Mouse (Mus musculus): ENCODE measurements around the gene Tns1. TPM values are rescaled to one million over a fixed set of nuclear protein-coding genes. Genes with fewer than 3 reads are reported as not detected.

Tns1 gene
- polyA plus RNA-seq, 1 experiment from 2014 or later: 137 TPM

DNA sequence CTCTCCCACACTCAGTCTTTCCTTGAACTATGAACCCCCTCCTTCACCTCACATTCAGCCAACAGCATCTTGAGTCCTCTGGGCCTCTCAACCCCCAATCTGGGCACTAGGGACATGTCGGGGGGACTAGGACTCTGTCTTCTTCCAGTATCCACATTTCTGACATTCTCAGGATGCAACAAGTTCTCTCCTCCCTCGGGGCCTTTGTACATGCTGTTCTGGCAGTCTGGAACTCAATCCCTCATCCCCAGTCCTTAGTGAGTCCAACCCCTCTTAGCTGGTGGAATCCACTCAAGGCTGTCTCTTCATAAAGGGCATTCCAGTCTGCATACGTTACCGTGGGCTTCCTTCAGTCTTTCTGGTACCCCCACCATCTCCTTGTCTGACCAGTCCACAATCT, 53.5 kb downstream of the Tns1 start:
- H3K9ac ChIP-seq (ENCODE audit: low read length): no peak overlapping the region
- H3K9me3 ChIP-seq (ENCODE audit: control insufficient read depth, low read length): no peaks in the 10 kb centered on the region
- peaks cover 44% of the 10 kb centered on the region for H3K4me1 ChIP-seq (replicated peaks; ENCODE audit: control insufficient read depth, insufficient read depth, low read length)
- no peaks in the 10 kb centered on the region for H3K36me3 ChIP-seq (ENCODE audit: control insufficient read depth, insufficient read depth, low read length)
- no peaks in the 10 kb centered on the region for H3K27me3 ChIP-seq (ENCODE audit: control insufficient read depth, insufficient read depth, low read depth, low read length)
- no peak overlapping the region for H3K4me2 ChIP-seq (ENCODE audit: low read depth, low read length)
- WGBS: 57% methylated on average over 4 of the region's 4 CpGs
- H3K27ac ChIP-seq (ENCODE audit: low read length): no peak overlapping the region; the same call in 1 of the 2 replicates
- no peak overlapping the region for H3K4me3 ChIP-seq (ENCODE audit: low read length)
- ATAC-seq (ENCODE audit: low read depth): no peak

DNA sequence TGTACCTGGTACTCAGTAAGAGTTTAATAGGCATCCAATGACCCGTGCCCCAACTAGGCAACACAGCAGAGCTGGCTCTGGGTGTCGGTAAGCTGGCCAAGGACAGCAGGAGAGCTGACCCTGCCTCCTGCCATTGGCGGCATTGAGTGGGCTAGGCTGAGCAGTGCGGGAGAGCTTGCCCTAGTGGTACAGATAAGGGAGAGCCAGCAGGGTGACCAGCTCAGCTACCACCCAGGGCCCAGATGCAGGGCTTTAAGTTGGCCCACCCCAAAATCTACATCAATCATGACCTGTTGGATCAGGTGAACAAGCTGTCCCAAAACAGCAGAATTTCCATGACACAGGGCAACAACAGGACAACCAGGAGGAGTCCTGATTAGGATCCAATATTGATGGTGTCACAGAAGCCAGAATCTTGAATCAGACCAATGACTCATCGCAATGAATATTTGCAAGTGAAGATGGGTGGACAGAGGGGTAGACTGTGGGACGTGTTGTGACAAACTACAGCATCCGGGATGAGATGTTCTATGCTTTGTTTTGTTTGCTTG, 54.2 kb downstream of the Tns1 start:
- peaks cover 45% of the 10 kb centered on the region for H3K4me1 ChIP-seq (replicated peaks; ENCODE audit: control insufficient read depth, insufficient read depth, low read length)
- WGBS: 68% methylated on average over 7 of the region's 7 CpGs
- H3K9me3 ChIP-seq (ENCODE audit: control insufficient read depth, low read length): no peaks in the 10 kb centered on the region
- no peak overlapping the region for H3K4me2 ChIP-seq (ENCODE audit: low read depth, low read length)
- H3K27ac ChIP-seq (ENCODE audit: low read length): no peak overlapping the region; the same call in 1 of the 2 replicates
- no peak overlapping the region for H3K4me3 ChIP-seq (ENCODE audit: low read length)
- no peaks in the 10 kb centered on the region for H3K36me3 ChIP-seq (ENCODE audit: control insufficient read depth, insufficient read depth, low read length)
- no peak overlapping the region for H3K9ac ChIP-seq (ENCODE audit: low read length)
- no peaks in the 10 kb centered on the region for H3K27me3 ChIP-seq (ENCODE audit: control insufficient read depth, insufficient read depth, low read depth, low read length)
- ATAC-seq (ENCODE audit: low read depth): no peak

DNA sequence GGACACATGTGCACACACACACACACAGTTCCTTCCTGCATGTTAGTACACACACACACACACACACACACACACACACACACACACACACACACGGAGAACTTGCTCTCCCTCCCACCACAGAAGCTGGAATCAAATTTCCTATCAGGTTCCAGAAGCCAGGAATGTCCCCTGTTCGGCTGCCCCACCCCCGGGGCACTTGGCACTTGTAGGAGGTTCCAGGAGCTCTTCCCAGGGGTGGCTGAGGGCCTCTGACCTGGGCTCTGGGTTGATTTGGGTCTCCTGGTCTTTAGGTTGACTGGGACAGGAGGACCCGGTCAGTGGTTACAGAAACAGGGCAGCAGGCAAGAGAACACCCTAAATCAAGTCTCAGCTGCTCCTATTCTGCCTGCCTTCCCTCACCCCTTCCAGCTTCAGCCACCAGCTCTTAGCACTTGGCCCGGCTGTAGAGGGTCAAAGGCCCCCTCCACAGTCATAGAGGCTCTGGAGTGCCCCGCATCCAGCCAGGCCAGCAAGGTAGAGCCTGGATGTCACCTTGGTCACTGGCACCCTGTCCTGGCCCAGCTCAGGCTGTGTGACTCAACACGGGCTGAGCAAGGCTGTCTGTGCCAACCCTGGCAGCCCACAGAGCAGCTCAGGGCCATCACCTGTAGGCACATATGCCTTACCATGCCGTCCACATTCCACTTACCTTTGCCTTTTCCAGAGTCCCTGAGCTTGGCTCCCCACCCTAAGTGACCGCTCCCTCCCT, 55.0 kb downstream of the Tns1 start:
- Histone ChIP-seq H3K4me2 (ENCODE audit: low read depth, low read length) (peak overlapping the region; percentile 97), H3K27me3 (ENCODE audit: control insufficient read depth, insufficient read depth, low read depth, low read length) (no peaks in the 10 kb centered on the region), H3K4me1 (replicated peaks; ENCODE audit: control insufficient read depth, insufficient read depth, low read length) (peaks cover 45% of the 10 kb centered on the region), H3K9ac (ENCODE audit: low read length) (peak overlapping the region; percentile 85), H3K27ac (ENCODE audit: low read length) (peak overlapping the region; percentile 88), H3K4me3 (ENCODE audit: low read length) (peak overlapping the region; percentile 63), H3K9me3 (ENCODE audit: control insufficient read depth, low read length) (no peaks in the 10 kb centered on the region), H3K36me3 (ENCODE audit: control insufficient read depth, insufficient read depth, low read length) (no peaks in the 10 kb centered on the region; the same call in 1 of the 2 replicates)
- WGBS: 33% methylated on average over 9 of the region's 9 CpGs
- peak; percentile 55 for ATAC-seq (ENCODE audit: low read depth)

DNA sequence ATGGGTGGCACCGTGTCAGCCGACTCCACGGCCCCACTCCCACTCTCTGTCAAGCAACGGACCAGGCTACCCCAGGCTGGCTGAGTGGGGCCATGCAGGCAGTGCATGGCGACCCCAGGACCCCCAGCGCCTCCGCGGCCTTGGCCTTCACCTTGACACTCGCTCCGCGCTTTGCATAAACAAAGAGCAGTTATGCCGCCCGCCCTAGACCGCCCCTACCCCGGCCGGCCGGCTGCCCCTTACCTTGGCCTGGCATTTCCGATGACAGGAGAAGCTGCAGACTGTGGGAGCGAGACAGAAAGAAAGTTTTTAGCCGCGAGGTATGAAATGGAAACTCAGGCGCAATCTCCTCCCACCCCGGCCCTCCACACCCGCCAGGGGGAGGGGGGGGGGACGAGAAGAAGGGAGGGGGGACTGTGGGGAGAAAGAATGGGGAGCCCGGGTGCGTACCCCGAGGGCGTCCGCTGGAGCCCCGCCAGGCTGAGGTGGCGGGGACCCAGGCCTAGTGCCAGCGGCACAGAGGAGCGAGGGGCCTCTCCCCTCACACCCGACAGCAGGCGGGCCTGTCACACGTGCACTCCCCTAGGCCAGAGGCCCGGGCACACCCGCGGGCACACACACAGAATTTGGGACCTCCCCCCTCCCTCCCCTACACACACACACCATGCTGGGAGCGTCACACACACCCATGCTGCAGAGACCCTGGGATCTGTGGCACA, 55.7 kb downstream of the Tns1 start:
- Histone ChIP-seq H3K4me3 (ENCODE audit: low read length) (peak overlapping the region; percentile 63), H3K9ac (ENCODE audit: low read length) (peak overlapping the region; percentile 85), H3K9me3 (ENCODE audit: control insufficient read depth, low read length) (no peaks in the 10 kb centered on the region), H3K4me1 (replicated peaks; ENCODE audit: control insufficient read depth, insufficient read depth, low read length) (peaks cover 45% of the 10 kb centered on the region), H3K36me3 (ENCODE audit: control insufficient read depth, insufficient read depth, low read length) (peaks cover 3% of the 10 kb centered on the region; the same call in 1 of the 2 replicates), H3K27me3 (ENCODE audit: control insufficient read depth, insufficient read depth, low read depth, low read length) (no peaks in the 10 kb centered on the region), H3K4me2 (ENCODE audit: low read depth, low read length) (peak overlapping the region; percentile 97), H3K27ac (ENCODE audit: low read length) (peak overlapping the region; percentile 88)
- under 1% methylated on average over 38 of the region's 41 CpGs for WGBS
- ATAC-seq (ENCODE audit: low read depth): peak; percentile 75

DNA sequence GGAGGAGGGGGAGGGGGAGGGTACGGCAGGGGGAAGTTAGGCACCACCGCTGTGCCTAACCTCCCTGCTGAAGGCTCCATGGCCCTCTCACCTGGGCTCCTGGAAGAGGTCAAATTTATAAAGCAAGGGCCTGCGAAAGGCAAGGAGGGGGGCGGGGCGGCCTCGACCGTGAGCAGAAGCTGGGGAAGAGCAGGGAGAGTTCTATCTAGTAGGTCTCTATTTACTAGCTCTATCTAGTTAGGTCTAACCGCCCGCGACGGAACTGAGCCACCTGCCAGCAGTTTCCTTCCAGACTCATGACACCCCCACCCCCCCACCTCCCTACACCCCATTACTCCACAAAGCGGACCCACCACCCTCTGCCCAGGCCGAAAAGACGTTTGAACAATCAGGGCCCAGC, 56.4 kb downstream of the Tns1 start:
- peaks cover 45% of the 10 kb centered on the region for H3K4me1 ChIP-seq (replicated peaks; ENCODE audit: control insufficient read depth, insufficient read depth, low read length)
- H3K4me3 ChIP-seq (ENCODE audit: low read length): peak overlapping the region; percentile 63
- H3K27me3 ChIP-seq (ENCODE audit: control insufficient read depth, insufficient read depth, low read depth, low read length): no peaks in the 10 kb centered on the region
- H3K9me3 ChIP-seq (ENCODE audit: control insufficient read depth, low read length): no peaks in the 10 kb centered on the region
- H3K36me3 ChIP-seq (ENCODE audit: control insufficient read depth, insufficient read depth, low read length): peaks cover 3% of the 10 kb centered on the region; the same call in 1 of the 2 replicates
- ATAC-seq (ENCODE audit: low read depth): no peak
- H3K9ac ChIP-seq (ENCODE audit: low read length): peak overlapping the region; percentile 85
- 16% methylated on average over 14 of the region's 14 CpGs for WGBS
- peak overlapping the region; percentile 88; the same call in 1 of the 2 replicates for H3K27ac ChIP-seq (ENCODE audit: low read length)
- peak overlapping the region; percentile 97 for H3K4me2 ChIP-seq (ENCODE audit: low read depth, low read length)

DNA sequence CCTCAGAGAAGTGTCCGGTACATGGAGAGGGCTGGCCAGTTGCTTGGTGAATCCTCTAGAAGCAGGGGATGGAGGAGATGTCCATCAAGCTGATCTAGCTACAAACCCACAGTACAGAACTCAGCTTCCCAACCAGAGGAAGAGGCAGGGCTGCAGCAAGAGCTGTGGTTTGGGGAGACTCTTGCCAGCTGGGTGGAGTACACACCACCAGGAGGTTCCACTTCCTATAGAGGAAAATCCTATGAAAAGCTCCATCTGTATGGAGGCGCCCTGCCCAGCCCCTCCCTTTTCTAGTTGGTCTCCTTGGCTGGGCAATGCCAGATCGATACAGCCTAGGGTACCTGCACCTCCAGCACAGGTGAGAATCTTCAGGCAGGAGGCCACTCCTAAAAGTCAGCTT, 57.7 kb downstream of the Tns1 start:
- Histone ChIP-seq H3K9ac (ENCODE audit: low read length) (no peak overlapping the region), H3K4me1 (replicated peaks; ENCODE audit: control insufficient read depth, insufficient read depth, low read length) (peaks cover 45% of the 10 kb centered on the region), H3K9me3 (ENCODE audit: control insufficient read depth, low read length) (no peaks in the 10 kb centered on the region), H3K36me3 (ENCODE audit: control insufficient read depth, insufficient read depth, low read length) (peaks cover 3% of the 10 kb centered on the region; the same call in 1 of the 2 replicates), H3K4me2 (ENCODE audit: low read depth, low read length) (no peak overlapping the region), H3K27ac (ENCODE audit: low read length) (no peak overlapping the region), H3K27me3 (ENCODE audit: control insufficient read depth, insufficient read depth, low read depth, low read length) (no peaks in the 10 kb centered on the region), H3K4me3 (ENCODE audit: low read length) (no peak overlapping the region)
- no peak for ATAC-seq (ENCODE audit: low read depth)
- 80% methylated on average over 3 of the region's 3 CpGs for WGBS

DNA sequence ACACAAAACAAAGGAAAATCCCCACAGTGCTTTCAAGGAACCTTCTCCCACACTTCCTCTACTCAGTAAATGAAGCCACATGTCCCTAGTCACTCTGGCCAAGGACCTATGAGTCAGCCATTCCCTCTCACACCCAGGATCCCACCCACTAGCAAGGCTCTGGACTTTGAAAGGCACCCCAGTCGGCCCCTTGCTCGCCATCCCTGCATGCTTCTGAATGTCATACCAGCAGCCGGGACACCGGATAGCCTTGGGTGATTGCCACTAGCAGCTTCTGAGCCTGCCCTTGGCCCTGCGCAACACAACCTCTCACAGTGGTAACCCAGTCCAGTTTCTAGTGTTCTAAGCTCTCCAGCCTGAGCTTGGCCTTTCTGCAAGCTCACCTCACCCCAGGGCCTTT, 58.2 kb downstream of the Tns1 start:
- Histone ChIP-seq H3K9ac (ENCODE audit: low read length) (no peak overlapping the region), H3K27me3 (ENCODE audit: control insufficient read depth, insufficient read depth, low read depth, low read length) (no peaks in the 10 kb centered on the region), H3K4me3 (ENCODE audit: low read length) (no peak overlapping the region), H3K27ac (ENCODE audit: low read length) (no peak overlapping the region), H3K4me1 (replicated peaks; ENCODE audit: control insufficient read depth, insufficient read depth, low read length) (peaks cover 44% of the 10 kb centered on the region), H3K36me3 (ENCODE audit: control insufficient read depth, insufficient read depth, low read length) (peaks cover 3% of the 10 kb centered on the region; the same call in 1 of the 2 replicates), H3K4me2 (ENCODE audit: low read depth, low read length) (no peak overlapping the region), H3K9me3 (ENCODE audit: control insufficient read depth, low read length) (no peaks in the 10 kb centered on the region)
- ATAC-seq (ENCODE audit: low read depth): no peak
- 69% methylated on average over 5 of the region's 5 CpGs for WGBS

DNA sequence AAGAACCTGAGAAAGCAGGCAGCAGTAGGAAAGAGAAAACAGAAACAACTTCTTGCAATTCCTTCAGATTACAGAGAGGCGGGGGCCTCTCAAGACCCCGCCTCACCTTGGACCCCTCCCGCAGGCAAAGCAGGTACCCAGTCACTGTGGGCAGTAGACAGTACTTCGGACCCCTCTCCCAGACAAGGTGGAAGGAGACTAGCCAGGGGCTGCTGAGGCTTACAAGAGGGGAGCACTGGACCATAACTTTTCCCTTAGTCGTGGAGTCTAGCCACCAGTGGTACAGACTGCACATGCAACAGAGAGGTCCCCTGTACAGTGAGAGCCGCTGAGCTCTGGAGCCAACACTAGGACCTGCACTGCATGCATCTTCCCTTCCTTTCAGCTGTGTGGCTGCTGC, 64.2 kb downstream of the Tns1 start:
- Histone ChIP-seq H3K9me3 (ENCODE audit: control insufficient read depth, low read length) (no peaks in the 10 kb centered on the region), H3K4me2 (ENCODE audit: low read depth, low read length) (no peak overlapping the region), H3K27me3 (ENCODE audit: control insufficient read depth, insufficient read depth, low read depth, low read length) (no peaks in the 10 kb centered on the region), H3K4me1 (replicated peaks; ENCODE audit: control insufficient read depth, insufficient read depth, low read length) (peaks cover 8% of the 10 kb centered on the region), H3K27ac (ENCODE audit: low read length) (no peak overlapping the region), H3K36me3 (ENCODE audit: control insufficient read depth, insufficient read depth, low read length) (peaks cover 3% of the 10 kb centered on the region; the same call in 1 of the 2 replicates), H3K9ac (ENCODE audit: low read length) (no peak overlapping the region), H3K4me3 (ENCODE audit: low read length) (no peak overlapping the region)
- no peak for ATAC-seq (ENCODE audit: low read depth)
- 62% methylated on average over 6 of the region's 6 CpGs for whole genome bisulfite sequencing

DNA sequence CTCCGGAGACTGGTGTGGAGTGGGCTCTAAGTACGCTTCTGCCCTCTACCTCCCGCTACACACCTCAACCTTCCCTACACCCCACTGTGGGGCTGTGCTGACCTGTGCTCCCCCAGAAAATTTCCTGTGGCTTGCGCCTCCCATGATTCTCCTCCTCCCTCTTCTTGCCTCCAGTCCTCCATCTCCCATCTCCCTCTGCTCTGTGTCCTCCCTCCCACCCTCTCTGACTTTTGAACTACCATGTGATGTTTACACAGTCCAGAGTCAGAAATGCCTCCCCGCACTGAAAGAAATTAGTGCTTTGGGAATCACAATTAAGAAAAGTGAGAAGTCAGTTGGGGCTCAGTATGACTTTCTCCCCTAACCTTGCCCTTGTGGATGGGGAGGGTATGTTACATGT, 64.7 kb downstream of the Tns1 start:
- peak; percentile 48 for ATAC-seq (ENCODE audit: low read depth)
- no peak overlapping the region for H3K27ac ChIP-seq (ENCODE audit: low read length)

More for the DNA sequence above, 64.7 kb downstream of the Tns1 start:
- Histone ChIP-seq H3K36me3 (ENCODE audit: control insufficient read depth, insufficient read depth, low read length) (0 out of 2 replicates have a peak, but pooled peaks cover 3% of the 10 kb centered on the region), H3K9ac (ENCODE audit: low read length) (no peak overlapping the region), H3K9me3 (ENCODE audit: control insufficient read depth, low read length) (no peaks in the 10 kb centered on the region), H3K4me3 (ENCODE audit: low read length) (no peak overlapping the region), H3K4me1 (replicated peaks; ENCODE audit: control insufficient read depth, insufficient read depth, low read length) (peaks cover 9% of the 10 kb centered on the region), H3K4me2 (ENCODE audit: low read depth, low read length) (no peak overlapping the region), H3K27me3 (ENCODE audit: control insufficient read depth, insufficient read depth, low read depth, low read length) (no peaks in the 10 kb centered on the region)
- WGBS: 67% methylated on average over 5 of the region's 5 CpGs
